In the genomic region with DNA sequence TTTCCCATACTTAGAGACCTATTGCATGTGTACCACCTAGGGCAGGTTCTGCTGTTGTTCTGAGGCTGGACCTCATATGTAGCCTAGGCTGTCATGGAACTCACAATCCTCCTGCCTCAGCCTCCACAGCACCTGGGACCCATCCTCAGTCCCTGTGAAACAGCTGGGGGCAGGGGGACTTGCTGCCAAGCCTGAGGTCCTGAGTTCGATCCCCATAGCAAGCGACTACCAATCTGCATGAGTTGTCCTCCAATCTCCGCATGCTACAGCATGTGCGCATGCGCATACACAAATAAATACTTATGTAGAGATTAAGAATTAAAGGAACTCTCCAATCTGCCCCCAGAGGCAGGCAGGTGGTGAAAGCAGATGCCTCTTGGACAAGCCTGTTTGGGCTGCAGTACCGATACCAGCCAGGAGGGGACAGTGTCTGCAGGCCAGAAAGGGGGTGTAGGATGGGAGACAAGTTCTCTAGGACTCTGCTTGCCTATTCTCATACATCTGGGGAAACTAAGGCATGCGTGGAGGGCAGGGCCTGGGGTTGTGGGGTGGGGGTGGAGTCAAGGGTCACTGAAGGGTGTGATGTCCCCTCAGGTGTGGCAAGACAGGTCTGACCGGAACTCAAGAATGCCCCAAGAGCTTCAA, we compare ENCODE assay signal across 8 mouse cellular contexts. TPM values are rescaled to one million over a fixed set of nuclear protein-coding genes. Genes with fewer than 3 reads are reported as not detected.
DNase-seq lines count a peak whose midpoint lies in the region; ATAC-seq and TF ChIP-seq lines count a peak whose summit lies in the region.

No protein-coding gene starts in this region.

- H3K9ac ChIP-seq in hindbrain, embryonic 13.5 days: 0 out of 2 replicates have a peak overlapping the region, but pooled peaks have one; percentile 26
- no peak overlapping the region for H3K9ac ChIP-seq in hindbrain, embryonic 12.5 days
- H3K9ac ChIP-seq in CH12.LX (ENCODE audit: insufficient read depth, low read depth): no peak overlapping the region
- H3K9ac ChIP-seq in intestine, embryonic 14.5 days (ENCODE audit: low read length): no peak overlapping the region

- in situ Hi-C loops in CH12.LX (cut with MboI; ENCODE audit: low pct_ligation_motif_present, low pct_unique_long_range_greater_than_20kb, low sequenced_read_pairs): loop anchor here (5.0 kb wide), 1 partner anchor 90 kb away; no protein-coding TSS in a partner anchor

- H3K9me3 ChIP-seq in hindbrain, embryonic 13.5 days: no peaks in the 10 kb centered on the region
- no peaks in the 10 kb centered on the region for H3K9me3 ChIP-seq in hindbrain, embryonic 12.5 days (replicated peaks)
- H3K9me3 ChIP-seq in CH12.LX (replicated peaks; ENCODE audit: low read length): no peaks in the 10 kb centered on the region
- no peaks in the 10 kb centered on the region for H3K9me3 ChIP-seq in intestine, embryonic 14.5 days (ENCODE audit: control insufficient read depth, low read length)

- dilution Hi-C loops in CH12.LX (cut with MboI; ENCODE audit: extremely low pct_ligation_motif_present, extremely low pct_unique_long_range_greater_than_20kb, low sequenced_read_pairs): no loop called here

- no peaks in the 10 kb centered on the region for H3K36me3 ChIP-seq in hindbrain, embryonic 13.5 days
- no peaks in the 10 kb centered on the region for H3K36me3 ChIP-seq in hindbrain, embryonic 12.5 days
- no peaks in the 10 kb centered on the region for H3K36me3 ChIP-seq in CH12.LX (replicated peaks in 1 of 2; ENCODE audit: control insufficient read depth in 1 of 2, insufficient read depth in 1 of 2, low read length in 1 of 2)
- no peaks in the 10 kb centered on the region for H3K36me3 ChIP-seq in intestine, embryonic 14.5 days (ENCODE audit: control insufficient read depth, insufficient read depth, low read length)

- H3K4me2 ChIP-seq in hindbrain, embryonic 13.5 days: no peak overlapping the region
- H3K4me2 ChIP-seq in hindbrain, embryonic 12.5 days (replicated peaks): no peak overlapping the region
- H3K4me2 ChIP-seq in CH12.LX (ENCODE audit: insufficient read depth, low read depth, poor library complexity, severe bottlenecking): no peak overlapping the region
- no peak overlapping the region for H3K4me2 ChIP-seq in intestine, embryonic 14.5 days (ENCODE audit: low read length)

- 63% methylated on average over 8 of the region's 8 CpGs for WGBS in hindbrain, embryonic 13.5 days
- 65% methylated on average over 8 of the region's 8 CpGs for WGBS in hindbrain, embryonic 12.5 days
- WGBS in intestine, embryonic 14.5 days: 60% methylated on average over 8 of the region's 8 CpGs

- no peak overlapping the region for H3K27ac ChIP-seq in hindbrain, embryonic 13.5 days
- H3K27ac ChIP-seq in hindbrain, embryonic 12.5 days: no peak overlapping the region
- H3K27ac ChIP-seq in CH12.LX (ENCODE audit: insufficient read depth, low read depth): no peak overlapping the region
- no peak overlapping the region for H3K27ac ChIP-seq in intestine, embryonic 14.5 days (ENCODE audit: low read depth)

- TF ChIP-seq POLR2A in CH12.LX (IDR thresholded peaks at IDR 0.05; ENCODE audit: low read depth, low read length): no peak

- H3K79me2 ChIP-seq in CH12.LX (replicated peaks; ENCODE audit: control insufficient read depth, extremely low read depth, insufficient read depth, poor library complexity, severe bottlenecking): no peaks in the 10 kb centered on the region

- H3K4me1 ChIP-seq in hindbrain, embryonic 13.5 days (replicated peaks): peaks cover 27% of the 10 kb centered on the region
- peaks cover 18% of the 10 kb centered on the region for H3K4me1 ChIP-seq in hindbrain, embryonic 12.5 days
- H3K4me1 ChIP-seq in CH12.LX (ENCODE audit: control insufficient read depth in 1 of 2, insufficient read depth in 2 of 2): peaks cover 9 to 55% of the 10 kb centered on the region in 2 experiments; a peak in 3 of 4 replicates
- H3K4me1 ChIP-seq in intestine, embryonic 14.5 days (replicated peaks; ENCODE audit: control insufficient read depth, insufficient read depth, low read length): 0 out of 2 replicates have a peak, but pooled peaks cover 11% of the 10 kb centered on the region

- ATAC-seq in hindbrain, embryonic 13.5 days (ENCODE audit: low FRiP score): no peak
- no peak for ATAC-seq in hindbrain, embryonic 12.5 days (ENCODE audit: low FRiP score)
- ATAC-seq in intestine, embryonic 14.5 days (replicated peaks; ENCODE audit: low FRiP score, low TSS enrichment, low read depth): no peak
- ATAC-seq in megakaryocyte-erythroid progenitor cell, adult 5-6 weeks (replicated peaks; ENCODE audit: low FRiP score, low TSS enrichment, poor library complexity, severe bottlenecking): 0 out of 2 replicates have a peak, but pooled peaks have one; percentile 4

- TF ChIP-seq EP300 in CH12.LX (IDR thresholded peaks at IDR 0.05; ENCODE audit: low read length): no peak

- TF ChIP-seq CTCF in CH12.LX (conservative IDR thresholded peaks at IDR 0.05 in 1 of 2, IDR thresholded peaks at IDR 0.05 in 1 of 2; ENCODE audit: low read depth in 2 of 2, low read length in 2 of 2): peak; percentile 85 to 100

- peak; percentile 66 for TF ChIP-seq RAD21 in CH12.LX (IDR thresholded peaks at IDR 0.05; ENCODE audit: low read depth, low read length)

- DNase-seq in CH12.LX (ENCODE audit: extremely low read depth): peak; percentile 74
- peak; percentile 66 for DNase-seq in brain, adult 2 months (ENCODE audit: low read depth, low spot score)
- DNase-seq in intestine, embryonic 14.5 days (ENCODE audit: low spot score): peak; percentile 90
- peak; percentile 74 to 76 for DNase-seq in thymus, postnatal 36 days
- no peak for DNase-seq in frontal cortex, postnatal 14 days (ENCODE audit: low spot score in 2 of 2)

- peaks cover 72% of the 10 kb centered on the region for H3K27me3 ChIP-seq in hindbrain, embryonic 13.5 days
- H3K27me3 ChIP-seq in hindbrain, embryonic 12.5 days: peaks cover 62% of the 10 kb centered on the region
- H3K27me3 ChIP-seq in CH12.LX (replicated peaks): peaks cover 28% of the 10 kb centered on the region
- peaks cover 38% of the 10 kb centered on the region for H3K27me3 ChIP-seq in intestine, embryonic 14.5 days (replicated peaks; ENCODE audit: control insufficient read depth, insufficient read depth, low read length)

- H3K4me3 ChIP-seq in hindbrain, embryonic 13.5 days: no peak overlapping the region
- no peak overlapping the region for H3K4me3 ChIP-seq in hindbrain, embryonic 12.5 days
- H3K4me3 ChIP-seq in CH12.LX (replicated peaks in 1 of 3; ENCODE audit: low read depth in 2 of 3, low read length in 2 of 3, poor library complexity in 1 of 3): no peak overlapping the region
- no peak overlapping the region for H3K4me3 ChIP-seq in intestine, embryonic 14.5 days (ENCODE audit: low read depth, low read length)

RNA-seq across cellular contexts. Expression of gene Tjp3, which starts 3.7 kb away (rescaled TPM):
- 4.5 and 5.2 TPM in 2 replicates for polyA plus RNA-seq in hindbrain, embryonic 13.5 days (2015; fragmentation: Nextera tagmentation; extraction: Ambion mirVana)
- 5.4 and 6.8 TPM in 2 replicates for polyA plus RNA-seq in hindbrain, embryonic 12.5 days (2016; fragmentation: Nextera tagmentation; extraction: Ambion mirVana)
- total RNA-seq in CH12.LX (2012; rRNA removed) (4.8 and 7.2 TPM in 2 replicates), CH12.LX (2014; rRNA removed) (0.42 TPM in 1 of 2 replicates, not detected in the other)
- polyA plus RNA-seq in CH12.LX (2012; ENCODE audit: insufficient read length, low read depth): 0.76 and 0.97 TPM in 2 replicates
- 35.1 and 44.4 TPM in 2 replicates for polyA plus RNA-seq in intestine, embryonic 14.5 days (2014; fragmentation: Nextera tagmentation; extraction: Ambion mirVana)
- 0.81 and 7.3 TPM in 2 replicates for total RNA-seq in megakaryocyte-erythroid progenitor cell, adult 5-6 weeks (2014; fragmentation: Nextera tagmentation)
- total RNA-seq in megakaryocyte-erythroid progenitor cell, adult 5-6 weeks (2017): 1.3 and 2.5 TPM in 2 replicates

RNA-seq across cellular contexts. Expression of gene Pip5k1c, which starts 5.1 kb away (rescaled TPM):
- polyA plus RNA-seq in hindbrain, embryonic 13.5 days (2015; fragmentation: Nextera tagmentation; extraction: Ambion mirVana): 97.2 and 102 TPM in 2 replicates
- 97.3 and 103 TPM in 2 replicates for polyA plus RNA-seq in hindbrain, embryonic 12.5 days (2016; fragmentation: Nextera tagmentation; extraction: Ambion mirVana)
- 12.6 and 17.9 TPM in 2 replicates for total RNA-seq in CH12.LX (2012; rRNA removed)
- total RNA-seq in CH12.LX (2014; rRNA removed): 11.4 and 11.7 TPM in 2 replicates
- polyA plus RNA-seq in CH12.LX (2012; ENCODE audit: insufficient read length, low read depth): 46.7 and 51.4 TPM in 2 replicates
- polyA plus RNA-seq in intestine, embryonic 14.5 days (2014; fragmentation: Nextera tagmentation; extraction: Ambion mirVana): 57.3 and 57.5 TPM in 2 replicates
- total RNA-seq in megakaryocyte-erythroid progenitor cell, adult 5-6 weeks (2014; fragmentation: Nextera tagmentation): 40.4 and 51.0 TPM in 2 replicates
- total RNA-seq in megakaryocyte-erythroid progenitor cell, adult 5-6 weeks (2017): 17.3 and 26.2 TPM in 2 replicates

RNA-seq across cellular contexts. Expression of gene Apba3, which starts 20.9 kb away (rescaled TPM):
- polyA plus RNA-seq in hindbrain, embryonic 13.5 days (2015; fragmentation: Nextera tagmentation; extraction: Ambion mirVana): 29.7 and 30.6 TPM in 2 replicates
- polyA plus RNA-seq in hindbrain, embryonic 12.5 days (2016; fragmentation: Nextera tagmentation; extraction: Ambion mirVana): 36.9 and 38.1 TPM in 2 replicates
- 104 and 149 TPM in 2 replicates for total RNA-seq in CH12.LX (2012; rRNA removed)
- total RNA-seq in CH12.LX (2014; rRNA removed): 40.2 and 43.4 TPM in 2 replicates
- polyA plus RNA-seq in CH12.LX (2012; ENCODE audit: insufficient read length, low read depth): 43.2 and 47.4 TPM in 2 replicates
- 51.0 and 51.7 TPM in 2 replicates for polyA plus RNA-seq in intestine, embryonic 14.5 days (2014; fragmentation: Nextera tagmentation; extraction: Ambion mirVana)
- 28.9 and 32.6 TPM in 2 replicates for total RNA-seq in megakaryocyte-erythroid progenitor cell, adult 5-6 weeks (2014; fragmentation: Nextera tagmentation)
- 2.6 and 16.7 TPM in 2 replicates for total RNA-seq in megakaryocyte-erythroid progenitor cell, adult 5-6 weeks (2017)

RNA-seq across cellular contexts. Expression of gene Mrpl54, which starts 20.9 kb away (rescaled TPM):
- 134 and 144 TPM in 2 replicates for polyA plus RNA-seq in hindbrain, embryonic 13.5 days (2015; fragmentation: Nextera tagmentation; extraction: Ambion mirVana)
- polyA plus RNA-seq in hindbrain, embryonic 12.5 days (2016; fragmentation: Nextera tagmentation; extraction: Ambion mirVana): 142 and 155 TPM in 2 replicates
- total RNA-seq in CH12.LX (2012; rRNA removed) (128 and 140 TPM in 2 replicates), CH12.LX (2014; rRNA removed) (131 and 167 TPM in 2 replicates)
- 104 and 120 TPM in 2 replicates for polyA plus RNA-seq in CH12.LX (2012; ENCODE audit: insufficient read length, low read depth)
- polyA plus RNA-seq in intestine, embryonic 14.5 days (2014; fragmentation: Nextera tagmentation; extraction: Ambion mirVana): 253 and 260 TPM in 2 replicates
- 130 and 158 TPM in 2 replicates for total RNA-seq in megakaryocyte-erythroid progenitor cell, adult 5-6 weeks (2014; fragmentation: Nextera tagmentation)
- total RNA-seq in megakaryocyte-erythroid progenitor cell, adult 5-6 weeks (2017): 157 and 212 TPM in 2 replicates

RNA-seq across cellular contexts. Expression of gene Cactin, which starts 33.3 kb away (rescaled TPM):
- polyA plus RNA-seq in hindbrain, embryonic 13.5 days (2015; fragmentation: Nextera tagmentation; extraction: Ambion mirVana): 33.5 and 34.7 TPM in 2 replicates
- polyA plus RNA-seq in hindbrain, embryonic 12.5 days (2016; fragmentation: Nextera tagmentation; extraction: Ambion mirVana): 53.3 and 54.5 TPM in 2 replicates
- 34.6 and 39.7 TPM in 2 replicates for total RNA-seq in CH12.LX (2012; rRNA removed)
- 19.9 and 21.4 TPM in 2 replicates for total RNA-seq in CH12.LX (2014; rRNA removed)
- 39.3 and 39.5 TPM in 2 replicates for polyA plus RNA-seq in CH12.LX (2012; ENCODE audit: insufficient read length, low read depth)
- 26.0 and 27.7 TPM in 2 replicates for polyA plus RNA-seq in intestine, embryonic 14.5 days (2014; fragmentation: Nextera tagmentation; extraction: Ambion mirVana)
- 26.4 and 46.2 TPM in 2 replicates for total RNA-seq in megakaryocyte-erythroid progenitor cell, adult 5-6 weeks (2014; fragmentation: Nextera tagmentation)
- total RNA-seq in megakaryocyte-erythroid progenitor cell, adult 5-6 weeks (2017): 30.4 and 33.4 TPM in 2 replicates

Comparison
In these comparisons a context has a peak if more than half of its experiments do, and no peak if none do; other contexts are left out.
1. DNase-seq: peak in CH12.LX (single experiment), brain, adult 2 months (single experiment), intestine, embryonic 14.5 days (single experiment) and thymus, postnatal 36 days (2 of 2); none in frontal cortex, postnatal 14 days (0 of 2).